Mouse (Mus musculus): Measurements from ENCODE around the gene Camk1d.
"Not testable (repeated sequence)": the region's sequence is repeated elsewhere in the genome, so short reads cannot be mapped to it uniquely, and the experiment has no call there.

Camk1d gene

GRCm38 (mm10) chr2:5553264-5553663 is 161.1 kb downstream of the Camk1d start:
- DNase-seq: no peak

- no peak for DNase-seq
These were observed 162.5 kb downstream of the Camk1d start for GRCm38 (mm10) chr2:5551758-5552255.

GRCm38 (mm10) chr2:5549334-5549733 is 165.0 kb downstream of the Camk1d start:
- no peak for DNase-seq

- no peak for DNase-seq
These were observed 165.4 kb downstream of the Camk1d start for GRCm38 (mm10) chr2:5548872-5549271.

GRCm38 (mm10) chr2:5540870-5541269 is 173.4 kb downstream of the Camk1d start:
- no peak for DNase-seq

GRCm38 (mm10) chr2:5539894-5540293 is 174.4 kb downstream of the Camk1d start:
- DNase-seq: not testable (repeated sequence)

- DNase-seq: no peak
These were observed 180.4 kb downstream of the Camk1d start for GRCm38 (mm10) chr2:5533868-5534267.

GRCm38 (mm10) chr2:5529992-5530391 is 184.3 kb downstream of the Camk1d start:
- DNase-seq: peak; percentile 18

GRCm38 (mm10) chr2:5519221-5519669 is 195.1 kb downstream of the Camk1d start:
- DNase-seq: no peak

GRCm38 (mm10) chr2:5515106-5515505 is 199.2 kb downstream of the Camk1d start:
- peak; percentile 66 for DNase-seq

- no peak for DNase-seq
These were observed 200.2 kb downstream of the Camk1d start for GRCm38 (mm10) chr2:5514095-5514494.

- DNase-seq: no peak
These were observed 200.7 kb downstream of the Camk1d start for GRCm38 (mm10) chr2:5513621-5514020.

GRCm38 (mm10) chr2:5510042-5510441 is 204.3 kb downstream of the Camk1d start:
- DNase-seq: no peak

GRCm38 (mm10) chr2:5499620-5500019 is 214.7 kb downstream of the Camk1d start:
- DNase-seq: no peak

GRCm38 (mm10) chr2:5489916-5490315 is 224.4 kb downstream of the Camk1d start:
- DNase-seq: peak; percentile 19

- DNase-seq: no peak
These were observed 227.0 kb downstream of the Camk1d start for GRCm38 (mm10) chr2:5487344-5487743.

- no peak for DNase-seq
These were observed 227.7 kb downstream of the Camk1d start for GRCm38 (mm10) chr2:5486663-5487062.

GRCm38 (mm10) chr2:5485786-5486185 is 228.5 kb downstream of the Camk1d start:
- no peak for DNase-seq

GRCm38 (mm10) chr2:5479886-5480285 is 234.4 kb downstream of the Camk1d start:
- no peak for DNase-seq

- no peak for DNase-seq
These were observed 235.6 kb downstream of the Camk1d start for GRCm38 (mm10) chr2:5478709-5479108.

GRCm38 (mm10) chr2:5478256-5478655 is 236.1 kb downstream of the Camk1d start:
- no peak for DNase-seq

- DNase-seq: no peak
These were observed 236.8 kb downstream of the Camk1d start for GRCm38 (mm10) chr2:5477525-5477924.

- no peak for DNase-seq
These were observed 244.9 kb downstream of the Camk1d start for GRCm38 (mm10) chr2:5469366-5469941.

GRCm38 (mm10) chr2:5467537-5467936 is 246.8 kb downstream of the Camk1d start:
- no peak for DNase-seq

GRCm38 (mm10) chr2:5458671-5459235 is 255.6 kb downstream of the Camk1d start:
- DNase-seq: no peak

All from retina, postnatal 1 day (tissue).